Mouse (Mus musculus) neural tube, embryonic 12.5 days (tissue): ENCODE data around the gene Tmem273. TPM values are rescaled to one million over a fixed set of nuclear protein-coding genes. Genes with fewer than 3 reads are reported as not detected.

ENCODE experiments used
- polyA plus RNA-seq: library from polyadenylated mRNA; unstranded; fragments of >200 nt; fragmentation: Nextera tagmentation; extraction: Ambion mirVana; gene quantifications from 2 replicates; pipeline ENCODE4 v1.2.1, GENCODE M21; 2016

Gene Tmem273
- polyA plus RNA-seq, 1 experiment from 2014 or later, result 0.74 TPM

Other genes with a start within 250 kb of the Tmem273 start
- 33.5 and 43.7 TPM in 2 replicates for gene Prrxl1, start 186.6 kb upstream of the Tmem273 start, polyA plus RNA-seq
- gene 3425401B19Rik, start 100.7 kb upstream of the Tmem273 start, polyA plus RNA-seq, result 0.24 and 0.32 TPM in 2 replicates
- gene Fam170b, start 48.0 kb downstream of the Tmem273 start, polyA plus RNA-seq, result not detected in 2 replicates
- 8.6 and 9.5 TPM in 2 replicates for gene Vstm4, start 70.8 kb downstream of the Tmem273 start, polyA plus RNA-seq
- 0.16 and 0.43 TPM in 2 replicates for gene Lrrc18, start 205.4 kb downstream of the Tmem273 start, polyA plus RNA-seq